Mouse (Mus musculus): ENCODE measurements at regions not wholly inside any gene's neighbourhood (a gene's known extent, or its start where the extent isn't known, plus 50 kb on each side); places are given as distances from the start of the nearest gene placed in this dataset.

GRCm38 (mm10) chr13:101142761-101143160, 309.5 kb upstream of the Slc30a5 start:
- Histone ChIP-seq H3K27ac (ENCODE audit: low read depth, low read length) (no peak overlapping the region), H3K9me3 (ENCODE audit: low read length) (no peaks in the 10 kb centered on the region), H3K4me2 (ENCODE audit: low read depth, low read length, poor library complexity, severe bottlenecking) (no peak overlapping the region), H3K36me3 (ENCODE audit: insufficient read depth, low read length) (no peaks in the 10 kb centered on the region), H3K4me3 (ENCODE audit: low read depth, low read length) (no peak overlapping the region), H3K27me3 (ENCODE audit: insufficient read depth, low read length) (no peaks in the 10 kb centered on the region), H3K9ac (replicated peaks; ENCODE audit: low read length, poor library complexity, severe bottlenecking) (no peak overlapping the region), H3K4me1 (ENCODE audit: insufficient read depth, low read length) (no peaks in the 10 kb centered on the region)
- ATAC-seq (ENCODE audit: low FRiP score) (no peak), DNase-seq (ENCODE audit: low spot score) (no peak)
- 72% methylated on average over 3 of the region's 3 CpGs for WGBS
- TF ChIP-seq CTCF (IDR thresholded peaks at IDR 0.05) = no peak

GRCm38 (mm10) chr13:101142104-101142735, 309.0 kb upstream of the Slc30a5 start:
- DNase-seq (ENCODE audit: low spot score) (no peak), ATAC-seq (ENCODE audit: low FRiP score) (no peak)
- Histone ChIP-seq H3K27ac (ENCODE audit: low read depth, low read length) (no peak overlapping the region), H3K27me3 (ENCODE audit: insufficient read depth, low read length) (no peaks in the 10 kb centered on the region), H3K9me3 (ENCODE audit: low read length) (no peaks in the 10 kb centered on the region), H3K4me3 (ENCODE audit: low read depth, low read length) (no peak overlapping the region), H3K4me2 (ENCODE audit: low read depth, low read length, poor library complexity, severe bottlenecking) (no peak overlapping the region), H3K9ac (replicated peaks; ENCODE audit: low read length, poor library complexity, severe bottlenecking) (no peak overlapping the region), H3K36me3 (ENCODE audit: insufficient read depth, low read length) (no peaks in the 10 kb centered on the region), H3K4me1 (ENCODE audit: insufficient read depth, low read length) (no peaks in the 10 kb centered on the region)
- 86% methylated on average over 6 of the region's 6 CpGs for WGBS
- TF ChIP-seq CTCF (IDR thresholded peaks at IDR 0.05) = no peak

GRCm38 (mm10) chr13:101129466-101129865, 296.2 kb upstream of the Slc30a5 start:
- WGBS = 75% methylated on average over 3 of the region's 3 CpGs
- H3K4me3 ChIP-seq (ENCODE audit: low read depth, low read length) = no peak overlapping the region
- no peaks in the 10 kb centered on the region for H3K9me3 ChIP-seq (ENCODE audit: low read length)
- DNase-seq (ENCODE audit: low spot score) (no peak), ATAC-seq (ENCODE audit: low FRiP score) (no peak)
- no peak overlapping the region for H3K4me2 ChIP-seq (ENCODE audit: low read depth, low read length, poor library complexity, severe bottlenecking)
- no peaks in the 10 kb centered on the region for H3K4me1 ChIP-seq (ENCODE audit: insufficient read depth, low read length)
- H3K27ac ChIP-seq (ENCODE audit: low read depth, low read length) = no peak overlapping the region
- no peaks in the 10 kb centered on the region for H3K27me3 ChIP-seq (ENCODE audit: insufficient read depth, low read length)
- H3K9ac ChIP-seq (replicated peaks; ENCODE audit: low read length, poor library complexity, severe bottlenecking) = no peak overlapping the region
- no peak for TF ChIP-seq CTCF (IDR thresholded peaks at IDR 0.05)
- no peaks in the 10 kb centered on the region for H3K36me3 ChIP-seq (ENCODE audit: insufficient read depth, low read length)

GRCm38 (mm10) chr13:101127808-101128207, 294.6 kb upstream of the Slc30a5 start:
- ATAC-seq (ENCODE audit: low FRiP score) (no peak), DNase-seq (ENCODE audit: low spot score) (no peak)
- no peak overlapping the region for H3K9ac ChIP-seq (replicated peaks; ENCODE audit: low read length, poor library complexity, severe bottlenecking)
- no peaks in the 10 kb centered on the region for H3K27me3 ChIP-seq (ENCODE audit: insufficient read depth, low read length)
- no peak for TF ChIP-seq CTCF (IDR thresholded peaks at IDR 0.05)
- no peaks in the 10 kb centered on the region for H3K36me3 ChIP-seq (ENCODE audit: insufficient read depth, low read length)
- no peak overlapping the region for H3K27ac ChIP-seq (ENCODE audit: low read depth, low read length)
- no peaks in the 10 kb centered on the region for H3K4me1 ChIP-seq (ENCODE audit: insufficient read depth, low read length)
- H3K4me3 ChIP-seq (ENCODE audit: low read depth, low read length) = no peak overlapping the region
- 91% methylated on average over 2 of the region's 2 CpGs for WGBS
- no peak overlapping the region for H3K4me2 ChIP-seq (ENCODE audit: low read depth, low read length, poor library complexity, severe bottlenecking)
- H3K9me3 ChIP-seq (ENCODE audit: low read length) = no peaks in the 10 kb centered on the region

GRCm38 (mm10) chr13:101127262-101127661, 294.0 kb upstream of the Slc30a5 start:
- ATAC-seq (ENCODE audit: low FRiP score) = no peak
- no peak overlapping the region for H3K4me2 ChIP-seq (ENCODE audit: low read depth, low read length, poor library complexity, severe bottlenecking)
- 95% methylated on average over 3 of the region's 3 CpGs for WGBS
- DNase-seq (ENCODE audit: low spot score) = no peak
- no peak overlapping the region for H3K27ac ChIP-seq (ENCODE audit: low read depth, low read length)
- H3K4me3 ChIP-seq (ENCODE audit: low read depth, low read length) = no peak overlapping the region
- no peaks in the 10 kb centered on the region for H3K36me3 ChIP-seq (ENCODE audit: insufficient read depth, low read length)
- no peaks in the 10 kb centered on the region for H3K27me3 ChIP-seq (ENCODE audit: insufficient read depth, low read length)
- no peaks in the 10 kb centered on the region for H3K4me1 ChIP-seq (ENCODE audit: insufficient read depth, low read length)
- TF ChIP-seq CTCF (IDR thresholded peaks at IDR 0.05) = no peak
- H3K9me3 ChIP-seq (ENCODE audit: low read length) = no peaks in the 10 kb centered on the region
- no peak overlapping the region for H3K9ac ChIP-seq (replicated peaks; ENCODE audit: low read length, poor library complexity, severe bottlenecking)

- Histone ChIP-seq H3K4me1 (ENCODE audit: insufficient read depth, low read length) (no peaks in the 10 kb centered on the region), H3K4me2 (ENCODE audit: low read depth, low read length, poor library complexity, severe bottlenecking) (no peak overlapping the region), H3K27ac (ENCODE audit: low read depth, low read length) (no peak overlapping the region), H3K9ac (replicated peaks; ENCODE audit: low read length, poor library complexity, severe bottlenecking) (no peak overlapping the region), H3K9me3 (ENCODE audit: low read length) (no peaks in the 10 kb centered on the region), H3K27me3 (ENCODE audit: insufficient read depth, low read length) (no peaks in the 10 kb centered on the region), H3K4me3 (ENCODE audit: low read depth, low read length) (no peak overlapping the region), H3K36me3 (ENCODE audit: insufficient read depth, low read length) (no peaks in the 10 kb centered on the region)
- DNase-seq (ENCODE audit: low spot score) (no peak), ATAC-seq (ENCODE audit: low FRiP score) (no peak)
- 90% methylated on average over 2 of the region's 2 CpGs for WGBS
- no peak for TF ChIP-seq CTCF (IDR thresholded peaks at IDR 0.05)
These were observed 284.1 kb upstream of the Slc30a5 start for GRCm38 (mm10) chr13:101117311-101117710.

Data from midbrain, postnatal 0 days (tissue).